Mouse (Mus musculus) pancreas, adult 10 weeks (tissue): ENCODE results near the gene Abca3. TPM values are rescaled to one million over a fixed set of nuclear protein-coding genes. Genes with fewer than 3 reads are reported as not detected.

ENCODE experiments used
- polyA plus RNA-seq: library from polyadenylated mRNA; stranded (reverse); fragments of 350-450 nt; fragmentation: Illumina TruSeq; extraction: RNeasy Lipid Tissue Mini Kit (QIAGEN cat#74804); gene quantifications from one replicate; pipeline ENCODE4 v1.2.3, GENCODE M21; 2015; ENCODE audit warnings: low read depth, low replicate concordance; ENCODE audit not compliant: insufficient read depth

Abca3 gene
- 7.3 TPM for polyA plus RNA-seq

GRCm38 (mm10) chr17:24351760-24352357 is at the start of gene Abca3:
Abca3 (plus strand) TSS chr17:24351950.

GRCm38 (mm10) chr17:24350926-24351759 is 607 bp upstream of the Abca3 start, which contains the start of gene Abca17:
Abca17 (minus strand) TSS chr17:24351068.

DNA sequence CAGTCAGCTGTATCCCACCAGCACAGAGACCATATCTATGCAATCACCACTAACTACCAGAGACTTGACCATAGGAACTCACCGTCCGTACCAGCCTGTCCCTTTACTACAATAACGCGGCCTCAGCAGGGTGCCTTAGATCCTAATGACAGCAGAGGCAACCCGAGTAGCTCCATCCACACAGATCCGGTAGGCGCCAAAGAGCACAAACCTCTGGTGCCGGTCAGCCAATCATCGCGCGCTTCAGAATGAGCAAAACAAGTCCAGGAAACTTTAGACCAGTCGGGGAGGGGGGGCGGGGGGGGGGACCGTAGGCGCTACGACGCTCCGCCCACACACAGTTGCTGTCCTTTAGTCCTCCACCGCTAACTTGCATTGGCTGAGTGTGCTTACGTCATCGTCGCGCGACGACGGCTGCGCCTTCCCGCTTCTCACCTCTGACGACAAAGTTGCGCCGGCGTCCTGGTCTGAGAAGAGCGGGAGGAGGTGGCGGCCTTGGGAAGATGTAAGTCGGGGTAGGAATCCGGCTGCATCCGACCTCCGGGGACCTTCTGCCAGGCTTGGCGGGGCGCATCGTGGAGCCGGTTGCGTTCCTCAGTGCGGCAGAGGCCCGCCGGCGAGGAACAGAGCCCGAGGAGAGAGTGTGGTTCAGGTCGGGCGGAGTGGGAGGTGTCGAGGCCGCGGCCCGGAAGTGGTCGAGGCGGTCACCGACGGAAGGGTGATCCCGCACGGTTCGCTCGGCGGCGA is 62.7 kb downstream of the Abca3 start, which contains the start of gene Rnps1:
Gene Rnps1, plus strand, starts transcription at position 336 of the 747 bp plus-strand sequence.

GRCm38 (mm10) chr17:24426471-24427169 is 74.9 kb downstream of the Abca3 start, which contains the start of gene Eci1:
Eci1 (plus strand) TSS chr17:24426641.

GRCm38 (mm10) chr17:24442632-24443155 is 90.9 kb downstream of the Abca3 start, which contains the start of gene Dnase1l2:
Dnase1l2 (minus strand) TSS chr17:24443105.

Other genes with a start within 250 kb of the Abca3 start
- 5.4 TPM for gene Pdpk1, start 201.0 kb upstream of the Abca3 start, polyA plus RNA-seq
- gene Amdhd2, start 188.2 kb upstream of the Abca3 start, polyA plus RNA-seq = 10.6 TPM
- 67.3 TPM for gene Atp6v0c, start 182.2 kb upstream of the Abca3 start, polyA plus RNA-seq
- 3.8 TPM for gene Tbc1d24, start 146.4 kb upstream of the Abca3 start, polyA plus RNA-seq
- 1.0 TPM for gene Ntn3, start 142.4 kb upstream of the Abca3 start, polyA plus RNA-seq
- gene Tedc2, start 131.1 kb upstream of the Abca3 start, polyA plus RNA-seq = 2.9 TPM
- not detected for gene Ccnf, start 100.5 kb upstream of the Abca3 start, polyA plus RNA-seq
- gene Abca17, start 882 bp upstream of the Abca3 start, polyA plus RNA-seq = not detected
- 19.0 TPM for gene Rnps1, start 62.6 kb downstream of the Abca3 start, polyA plus RNA-seq
- 17.2 TPM for gene Eci1, start 74.7 kb downstream of the Abca3 start, polyA plus RNA-seq
- 1.9 TPM for gene Dnase1l2, start 91.2 kb downstream of the Abca3 start, polyA plus RNA-seq
- 22.8 TPM for gene E4f1, start 118.4 kb downstream of the Abca3 start, polyA plus RNA-seq
- 5.2 TPM for gene Pgp, start 118.4 kb downstream of the Abca3 start, polyA plus RNA-seq
- not detected for gene Bricd5, start 121.9 kb downstream of the Abca3 start, polyA plus RNA-seq
- gene Mlst8, start 127.1 kb downstream of the Abca3 start, polyA plus RNA-seq = 3.5 TPM
- 0.26 TPM for gene Caskin1, start 136.7 kb downstream of the Abca3 start, polyA plus RNA-seq
- 28.2 TPM for gene Traf7, start 176.0 kb downstream of the Abca3 start, polyA plus RNA-seq
- 35.0 TPM for gene Rab26, start 182.3 kb downstream of the Abca3 start, polyA plus RNA-seq
- 26.9 TPM for gene Pkd1, start 197.9 kb downstream of the Abca3 start, polyA plus RNA-seq